Mouse (Mus musculus): ENCODE measurements around the gene Olfr12.

Gene Olfr12

DNA sequence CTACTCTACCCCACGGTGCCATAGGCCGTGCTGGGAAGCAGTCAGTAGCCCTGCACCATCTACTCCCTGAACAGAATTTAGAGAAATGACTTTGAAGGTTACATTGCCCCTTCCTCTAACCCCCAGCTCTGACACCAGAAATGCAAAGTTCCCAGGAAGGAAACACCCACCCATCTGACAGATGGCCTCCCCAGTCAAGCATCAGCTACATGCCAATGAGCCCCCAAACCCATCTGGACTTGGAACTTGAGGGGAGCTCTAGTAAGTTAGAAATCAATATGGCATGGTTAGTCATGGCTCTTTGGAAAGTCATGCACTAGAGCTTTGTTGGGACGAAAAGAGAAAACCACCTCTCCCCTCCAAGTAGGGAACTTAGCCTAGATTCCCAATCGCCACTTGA is 21.1 kb downstream of the Olfr12 start:
- intact Hi-C loops (cut with DNase I), result no loop called here

DNA sequence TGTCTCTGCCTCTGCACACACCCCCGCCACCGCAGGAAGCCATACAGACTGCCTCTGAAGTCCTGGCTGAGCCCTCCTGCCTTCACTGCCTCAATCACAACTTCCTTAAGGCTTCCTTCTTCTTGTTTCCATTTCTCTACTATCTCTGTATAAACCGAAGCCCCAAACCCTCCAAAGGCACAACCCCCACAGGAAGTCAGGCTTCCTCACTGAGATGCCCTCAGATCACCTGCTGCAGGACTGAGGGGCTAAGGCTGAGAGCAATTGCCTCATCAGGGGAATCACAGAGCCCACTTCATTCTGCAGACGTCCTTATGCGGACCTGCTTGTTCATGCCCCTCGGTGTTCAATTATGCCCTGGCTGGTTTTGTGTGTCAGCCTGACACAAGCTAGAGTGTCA is 22.8 kb downstream of the Olfr12 start:
- intact Hi-C loops (cut with DNase I), result no loop called here

DNA sequence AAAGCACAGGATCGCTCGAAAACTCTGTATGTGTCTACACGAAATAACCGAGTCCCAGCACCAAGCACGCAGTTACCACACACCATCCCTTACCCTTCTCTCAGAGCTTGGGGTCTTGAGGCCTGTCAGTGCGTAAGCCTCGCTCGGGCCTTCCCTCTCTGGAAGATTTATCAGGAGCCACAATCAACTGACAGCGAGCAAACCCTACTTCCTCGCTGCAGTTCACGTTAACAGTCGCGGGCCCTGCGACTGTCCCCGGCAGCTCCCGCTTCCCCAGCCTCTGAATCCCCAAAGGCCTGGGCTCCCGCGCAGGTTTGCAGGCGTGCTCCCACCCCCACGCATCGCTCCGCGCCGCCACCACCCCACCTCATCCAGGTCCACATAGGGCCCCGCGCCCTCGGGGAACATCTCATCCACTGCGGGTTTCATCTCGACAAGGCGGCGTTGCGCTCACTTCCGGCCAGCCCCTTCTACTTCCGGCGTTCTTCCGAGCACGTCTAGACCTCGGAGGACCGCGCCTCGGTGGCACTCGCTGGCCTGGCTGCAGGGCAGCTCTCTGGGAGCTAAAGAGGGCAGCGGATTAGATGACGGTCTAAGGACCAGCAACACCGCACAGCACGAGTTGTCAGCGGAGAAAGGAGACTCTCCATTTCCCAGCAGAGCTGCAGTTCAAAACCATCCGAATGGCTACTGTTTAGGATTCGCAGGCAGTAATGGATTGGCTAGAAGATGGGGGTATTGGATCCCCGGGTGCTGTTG is 24.1 kb downstream of the Olfr12 start, which contains the start of gene Cops9:
Gene Cops9, minus strand, starts transcription at position 472 of the 759 bp plus-strand sequence.
- intact Hi-C loops (cut with DNase I), result no loop called here

DNA sequence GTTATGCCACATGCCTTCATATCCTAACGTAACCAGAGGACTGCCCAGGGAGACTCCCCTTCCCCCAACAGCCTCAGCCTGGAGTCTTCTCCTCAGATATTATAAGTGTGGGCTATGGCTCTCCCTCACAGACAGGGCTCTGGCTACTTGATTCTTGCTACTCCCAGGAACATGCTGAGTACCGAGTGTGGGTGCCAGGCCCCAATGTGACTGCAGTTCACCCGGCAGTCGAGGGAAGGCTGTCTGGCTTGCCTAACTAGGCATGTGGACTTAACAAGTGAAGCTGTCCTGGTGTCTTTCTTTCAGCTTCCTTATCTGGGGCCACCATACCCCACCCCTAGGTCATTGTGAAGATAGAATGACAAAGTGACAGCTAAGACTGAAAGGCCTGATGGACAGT is 26.1 kb downstream of the Olfr12 start:
- intact Hi-C loops (cut with DNase I), result no loop called here

DNA sequence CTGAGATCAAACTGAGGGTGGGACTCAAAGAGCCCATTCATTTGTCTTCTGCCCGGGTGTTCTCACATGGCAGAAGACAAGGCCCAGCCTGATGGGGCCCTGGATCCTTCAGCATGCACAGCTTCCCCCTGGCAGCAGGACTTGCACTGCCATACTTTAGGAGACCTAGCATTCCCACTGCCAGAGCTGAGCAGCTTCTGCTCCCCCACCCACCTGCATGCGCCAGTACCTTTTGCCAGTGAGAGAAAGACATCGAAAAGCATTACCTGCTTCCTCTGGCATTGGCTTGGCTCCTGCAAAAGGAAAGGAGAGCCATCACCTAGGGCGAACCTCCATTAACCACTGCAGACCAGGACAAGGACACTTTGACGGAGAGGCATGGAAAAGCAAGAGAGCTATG is 27.3 kb downstream of the Olfr12 start:
- intact Hi-C loops (cut with DNase I), result loop anchor here (5.0 kb wide), 2 partner anchors 123 to 187 kb away; partner anchors contain the start of gene Gpc1

DNA sequence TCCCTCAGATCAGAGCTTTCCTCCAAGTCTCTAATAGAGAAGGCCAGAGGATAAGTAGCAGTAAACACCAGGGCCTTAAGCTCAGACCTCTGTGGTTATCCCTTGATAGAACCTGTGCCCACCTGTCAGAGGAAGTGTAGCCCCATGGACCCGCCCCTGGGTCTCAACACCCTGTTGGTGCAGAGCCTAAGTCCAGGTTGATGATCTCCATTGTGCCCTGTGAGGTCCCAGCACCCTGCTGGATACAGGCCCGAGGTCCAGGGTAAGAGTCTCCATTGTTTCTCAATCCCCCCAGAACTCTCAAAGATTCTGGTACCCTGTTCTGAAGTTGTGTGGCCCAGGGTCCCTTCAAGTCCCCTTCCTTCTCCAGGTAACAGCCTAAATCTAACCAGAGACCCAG is 28.5 kb downstream of the Olfr12 start:
- intact Hi-C loops (cut with DNase I), result loop anchor here (5.0 kb wide), 2 partner anchors 124 to 186 kb away; partner anchors contain the start of gene Gpc1

DNA sequence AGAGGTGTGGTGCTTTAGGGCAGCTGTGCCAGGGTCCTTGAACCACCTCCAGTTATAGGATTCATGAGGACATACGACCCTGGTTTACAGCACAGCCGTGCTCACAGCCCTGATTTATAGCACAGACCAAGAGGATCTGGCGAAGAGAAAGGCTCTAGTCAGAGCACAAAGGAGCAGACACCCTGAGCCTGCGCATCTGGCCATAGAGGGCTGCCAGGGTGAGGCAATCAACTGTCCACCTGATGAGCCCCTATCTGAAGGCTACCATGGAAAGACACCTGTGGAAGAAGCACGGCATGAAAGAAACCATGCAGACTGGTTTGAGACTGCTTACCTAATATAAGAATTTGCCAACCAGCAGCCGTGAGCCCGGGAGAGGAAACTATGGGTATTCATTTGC is 29.0 kb downstream of the Olfr12 start:
- intact Hi-C loops (cut with DNase I), result loop anchor here (5.0 kb wide), 2 partner anchors 124 to 186 kb away; partner anchors contain the start of gene Gpc1

DNA sequence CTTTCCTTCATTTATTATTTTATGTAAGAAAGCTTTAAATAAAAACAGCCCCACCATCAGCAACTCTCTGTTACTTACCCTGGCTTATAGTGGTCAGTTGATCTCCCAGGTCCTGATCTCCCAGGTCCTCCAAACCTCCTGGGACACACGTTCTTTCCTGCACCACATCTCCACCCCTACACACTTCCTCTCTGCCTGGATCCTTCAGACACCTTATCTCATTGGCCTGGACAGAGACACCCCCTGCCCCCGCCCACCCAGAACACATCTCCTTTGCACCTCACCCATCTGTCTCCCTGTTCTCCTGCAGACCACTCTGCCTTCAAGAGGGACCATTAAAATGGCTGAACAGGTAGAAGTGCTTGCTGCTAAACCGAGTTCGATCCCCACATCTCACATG is 29.4 kb downstream of the Olfr12 start:
- intact Hi-C loops (cut with DNase I), result loop anchor here (1.0 to 5.0 kb wide), 3 partner anchors 33 to 185 kb away; partner anchors contain the start of gene Gpc1

DNA sequence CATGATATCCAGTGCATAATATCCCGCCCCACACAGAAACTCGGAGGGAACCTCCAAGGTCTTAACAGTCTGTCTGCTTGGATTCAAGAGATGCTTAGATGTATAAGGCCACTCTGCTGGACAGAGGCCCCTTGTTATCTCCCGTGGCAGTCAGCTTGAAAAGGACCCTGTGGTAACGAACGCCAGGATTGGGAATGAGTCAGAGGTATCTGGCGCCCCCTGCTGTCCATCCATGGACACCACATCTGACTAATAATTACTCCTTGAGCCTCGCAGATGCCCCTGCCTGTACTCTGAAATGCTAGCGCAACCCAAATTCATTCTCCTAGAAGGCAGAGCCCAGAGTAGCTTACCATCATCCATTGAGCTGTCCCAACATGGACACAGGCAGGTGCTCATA is 30.2 kb downstream of the Olfr12 start:
- intact Hi-C loops (cut with DNase I), result loop anchor here (1.0 to 5.0 kb wide), 3 partner anchors 33 to 185 kb away; partner anchors contain the start of gene Gpc1

DNA sequence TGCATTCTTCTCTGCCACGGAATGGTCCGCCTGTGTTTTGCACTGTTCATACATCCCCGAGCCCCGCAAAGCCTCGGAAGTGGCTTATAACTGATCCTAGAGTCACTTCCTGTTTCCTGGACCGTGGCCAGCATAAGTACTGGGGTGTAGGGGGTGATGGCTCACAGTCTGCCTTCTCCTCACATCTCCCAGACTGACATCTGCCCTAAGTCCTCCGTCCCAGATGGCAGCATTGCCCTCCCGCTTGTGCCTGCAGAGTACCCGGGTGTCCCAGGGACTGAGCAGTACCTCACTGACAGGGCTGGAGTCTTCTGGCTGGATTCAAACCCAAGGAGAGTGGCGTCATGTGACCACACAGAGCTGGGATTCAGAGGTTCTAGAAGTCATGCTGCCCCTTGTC is 30.6 kb downstream of the Olfr12 start:
- intact Hi-C loops (cut with DNase I), result loop anchor here (5.0 kb wide), 2 partner anchors 126 to 184 kb away; partner anchors contain the start of gene Gpc1

DNA sequence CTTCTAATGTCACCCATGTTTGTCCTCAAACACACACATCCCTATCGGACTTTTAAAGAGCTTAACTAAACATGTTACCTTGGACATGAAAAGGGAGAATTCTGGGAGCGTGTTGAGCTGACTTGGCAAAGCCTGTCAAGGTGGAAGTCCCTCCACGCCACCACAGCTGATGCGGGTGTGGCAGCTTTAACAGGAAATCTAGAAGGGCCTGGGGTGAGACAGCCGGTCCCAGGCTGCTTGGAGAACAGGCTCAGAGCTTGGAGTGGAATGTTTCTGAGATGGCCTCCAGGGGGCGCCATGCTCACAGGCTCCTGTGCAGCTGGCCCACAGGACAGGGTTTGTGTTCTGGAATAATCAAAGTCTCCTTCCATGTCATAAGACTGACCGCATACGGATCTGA is 31.1 kb downstream of the Olfr12 start, which contains the start of gene Otos:
Gene Otos, minus strand, starts transcription at position 169 of the 400 bp plus-strand sequence.
- intact Hi-C loops (cut with DNase I), result loop anchor here (5.0 kb wide), 2 partner anchors 126 to 184 kb away; partner anchors contain the start of gene Gpc1

DNA sequence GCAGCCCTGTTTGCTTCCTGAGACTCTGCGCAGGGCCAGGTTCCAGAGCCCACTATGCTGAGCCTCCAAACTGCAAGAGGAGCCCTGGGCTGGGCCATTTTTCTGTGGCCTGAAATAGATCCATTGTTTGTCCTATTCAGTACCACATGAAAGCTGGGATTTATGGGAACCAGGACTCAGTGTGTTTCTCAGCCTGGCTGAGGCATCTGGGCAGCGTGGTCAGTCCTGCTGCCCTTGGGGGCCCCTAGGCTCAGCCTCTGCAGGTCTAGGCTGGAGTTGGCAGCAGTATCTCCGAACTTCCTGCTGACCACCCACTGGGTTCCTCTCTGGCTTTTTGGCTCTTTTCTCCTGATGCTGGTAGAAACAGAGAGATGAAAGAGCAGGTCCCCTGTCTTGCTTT is 33.9 kb downstream of the Olfr12 start:
- intact Hi-C loops (cut with DNase I), result no loop called here

DNA sequence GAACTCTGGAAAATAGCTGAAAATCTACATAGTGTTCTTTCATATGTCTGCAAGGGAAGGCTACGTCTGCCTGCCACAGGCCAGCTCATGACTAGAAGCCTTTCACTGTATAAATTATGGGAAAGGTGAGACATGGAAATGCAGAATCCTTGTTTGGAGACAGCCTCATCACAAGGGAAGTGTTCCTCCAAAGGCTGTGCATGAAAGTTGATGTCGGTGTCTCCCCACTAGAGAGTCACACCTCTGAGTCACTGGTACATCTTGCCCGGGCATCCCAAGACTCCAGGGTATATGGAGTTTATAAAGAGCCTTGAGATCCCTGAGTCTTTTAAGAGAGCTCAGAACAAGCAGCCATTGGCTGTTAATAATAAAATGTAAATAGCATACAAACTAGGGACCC is 35.6 kb downstream of the Olfr12 start:
- intact Hi-C loops (cut with DNase I), result no loop called here

DNA sequence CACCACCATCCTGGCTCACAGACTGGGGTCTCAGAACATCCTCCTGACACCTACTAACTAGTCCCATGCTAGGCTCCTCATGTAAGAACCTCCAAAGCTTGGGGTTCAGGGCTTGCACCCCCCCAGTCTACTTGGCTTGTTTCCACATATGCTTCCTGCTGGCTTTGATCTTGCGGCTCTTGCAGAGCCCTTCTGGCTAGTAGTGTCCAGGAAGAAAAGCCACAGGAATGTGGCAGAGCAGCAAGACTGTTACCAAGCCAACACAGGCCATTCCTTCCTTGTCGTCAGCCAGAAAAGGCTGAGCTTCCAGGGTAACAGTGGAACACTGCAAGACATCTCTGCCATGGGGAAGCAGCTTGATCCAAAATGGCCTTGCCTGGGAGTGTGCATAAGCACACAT is 37.1 kb downstream of the Olfr12 start:
- intact Hi-C loops (cut with DNase I), result no loop called here

DNA sequence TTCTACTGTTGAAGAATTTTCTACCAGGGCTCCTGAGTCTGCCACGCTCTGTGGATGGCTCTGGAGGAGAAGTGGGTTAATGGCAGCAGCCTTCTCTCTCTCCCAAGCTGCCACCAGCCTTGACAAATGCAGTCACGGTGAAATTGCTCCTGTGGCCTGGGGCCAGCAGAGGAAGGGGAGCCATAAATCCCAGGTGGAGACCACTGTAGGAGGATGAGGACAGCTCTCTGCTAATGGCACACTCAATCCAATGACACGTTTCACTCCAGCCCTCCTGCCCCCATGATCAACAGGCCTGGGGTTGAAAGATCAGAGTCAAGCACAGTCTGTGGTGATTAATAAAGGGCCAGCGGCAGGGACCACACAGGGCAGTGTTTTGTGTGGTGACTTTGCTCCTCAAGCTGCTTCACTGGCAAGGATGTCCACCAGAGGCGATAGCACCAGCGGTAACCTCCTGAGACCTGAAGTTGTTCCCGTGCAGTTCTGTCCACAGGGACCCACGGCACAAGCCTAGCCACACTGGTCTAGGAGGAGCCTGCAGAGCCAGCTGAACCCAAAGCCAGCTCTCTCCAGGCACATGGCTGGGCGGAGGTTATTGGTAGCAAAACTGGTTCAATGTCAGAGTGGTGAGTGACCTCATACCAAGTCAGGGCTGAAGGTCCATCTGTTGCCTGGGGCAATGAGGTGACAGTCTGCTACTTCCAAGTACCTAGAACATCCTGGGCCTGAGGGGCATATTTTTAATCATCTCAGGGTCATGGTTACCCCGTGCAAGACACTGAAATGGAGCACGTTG is 39.6 kb downstream of the Olfr12 start:
- intact Hi-C loops (cut with DNase I), result no loop called here

DNA sequence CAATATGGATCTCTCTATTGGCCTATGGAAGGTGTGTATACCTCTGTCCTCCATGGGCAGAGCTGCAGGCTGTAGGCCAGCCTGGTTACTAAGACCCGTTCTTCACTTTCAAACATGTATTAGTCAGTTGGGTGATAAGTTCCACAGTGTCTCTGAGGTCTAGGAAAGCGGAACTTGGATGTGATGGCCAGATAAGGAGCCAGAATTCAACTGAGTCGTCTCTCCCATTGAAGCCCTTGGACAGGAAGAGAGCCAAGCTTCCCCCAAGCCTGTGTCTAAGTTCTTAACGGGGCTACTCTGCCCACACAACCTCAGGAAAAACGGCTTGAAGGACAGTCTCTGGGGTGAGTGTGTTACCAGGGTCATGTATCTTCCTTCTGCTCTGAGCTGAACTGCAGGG is 41.8 kb downstream of the Olfr12 start:
- intact Hi-C loops (cut with DNase I), result no loop called here

DNA sequence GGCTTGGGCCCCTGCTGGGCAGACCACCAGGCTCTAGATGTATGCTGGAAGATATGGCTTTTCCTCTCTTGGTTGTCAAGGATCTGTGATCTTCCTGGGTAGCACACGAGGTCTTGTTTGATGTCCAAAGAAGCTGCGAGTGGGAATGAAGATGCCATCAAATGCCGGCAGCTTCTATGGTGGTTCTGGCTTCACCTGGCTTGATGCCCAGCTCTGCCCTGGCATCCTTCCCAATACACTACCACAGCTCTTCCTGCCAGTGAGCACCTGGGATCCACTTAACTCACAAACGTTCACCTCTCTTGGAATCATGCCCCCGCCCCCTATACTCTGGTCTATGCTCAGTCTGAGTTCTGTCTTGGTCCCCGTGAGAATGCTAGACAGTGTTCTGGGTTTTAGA is 49.5 kb downstream of the Olfr12 start:
- intact Hi-C loops (cut with DNase I), result no loop called here

DNA sequence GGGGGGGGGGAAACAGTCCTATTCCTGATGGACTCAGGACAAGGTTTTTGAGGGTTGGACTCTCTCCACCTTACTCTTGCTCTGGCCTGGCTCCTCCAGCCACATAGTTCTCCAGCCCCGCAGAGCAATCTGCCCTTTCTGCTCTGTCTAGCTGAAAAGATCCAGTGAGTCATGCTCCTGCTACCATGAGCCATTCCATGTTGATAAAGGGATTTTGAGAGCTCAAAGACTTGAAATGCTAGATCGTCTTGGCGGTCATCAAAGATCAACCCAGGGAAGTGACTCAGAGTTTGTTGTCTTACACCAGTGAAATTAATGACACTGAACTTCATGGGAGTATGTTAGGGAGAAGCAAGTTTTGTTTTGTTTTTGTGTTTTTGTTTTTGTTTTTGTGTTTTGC is 51.8 kb downstream of the Olfr12 start:
- intact Hi-C loops (cut with DNase I), result no loop called here

DNA sequence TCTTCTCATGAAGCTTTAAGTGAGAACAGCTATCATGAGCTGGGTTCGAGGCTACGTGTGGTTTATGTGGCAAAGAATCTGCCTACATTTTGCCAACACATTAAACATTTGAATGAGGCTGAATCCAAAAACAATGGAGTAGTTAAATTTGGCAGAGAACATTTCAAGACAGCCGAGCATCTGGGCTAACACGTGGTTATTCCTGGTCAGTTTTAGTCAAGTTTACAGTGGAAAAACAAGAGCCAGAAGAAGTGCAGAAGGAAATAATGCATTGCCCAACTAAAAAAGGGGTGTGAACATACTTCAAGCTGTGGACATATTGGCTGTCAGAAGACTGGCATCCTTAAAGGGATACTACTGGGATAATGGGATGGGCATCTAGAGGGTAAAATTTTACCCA is 53.7 kb downstream of the Olfr12 start:
- intact Hi-C loops (cut with DNase I), result no loop called here

Measured in adrenal gland (tissue).